Mouse (Mus musculus): Measurements from ENCODE around the gene Vmn2r110. TPM values are rescaled to one million over a fixed set of nuclear protein-coding genes. Genes with fewer than 3 reads are reported as not detected.

Vmn2r110 gene
- 0.05 TPM in 1 of 2 replicates, not detected in the other for polyA plus RNA-seq (2016; fragmentation: Nextera tagmentation; extraction: Ambion mirVana)

GRCm38 (mm10) chr17:20596323-20596722, at the start of gene Vmn2r110:
Gene Vmn2r110 (minus strand): TSS chr17:20596423.
- ATAC-seq (ENCODE audit: low FRiP score, low read depth): no peak
- Histone ChIP-seq H3K4me2 (replicated peaks) (no peak within 1 kb of the TSS), H3K9ac (no peak within 1 kb of the TSS), H3K9me3 (0 out of 2 replicates have a peak, but pooled peaks cover 1% of the 10 kb centered on the region), H3K4me1 (no peaks in the 10 kb centered on the region), H3K4me3 (no peak within 1 kb of the TSS), H3K36me3 (no peaks in the 10 kb centered on the region), H3K27ac (no peak within 1 kb of the TSS), H3K27me3 (replicated peaks) (no peaks in the 10 kb centered on the region)
- 39% methylated on average over 1 of the region's 1 CpGs for WGBS

DNA sequence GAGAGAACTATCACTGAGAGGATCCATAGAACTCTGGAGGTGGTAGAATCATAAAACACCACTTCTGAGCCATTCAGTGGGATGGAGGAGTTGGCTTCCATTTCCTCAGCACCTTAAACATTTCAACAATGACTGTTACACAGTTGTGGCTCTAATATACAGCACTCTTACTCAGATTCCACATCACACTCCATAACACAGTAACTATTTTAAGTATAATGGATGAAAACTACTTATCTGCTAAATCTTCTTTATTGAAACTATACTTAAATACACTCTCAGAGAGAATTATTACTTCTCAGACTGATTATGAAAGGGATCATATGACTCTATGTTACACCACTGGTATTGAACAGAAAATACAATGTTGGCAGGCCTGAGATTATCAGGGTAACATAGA, 28.6 kb upstream of the Vmn2r110 start, which contains the start of gene Fpr-rs3:
Gene Fpr-rs3, minus strand, starts transcription at position 101 of the 400 bp plus-strand sequence.
- Histone ChIP-seq H3K9ac (no peak within 1 kb of the TSS), H3K36me3 (no peaks in the 10 kb centered on the region), H3K27me3 (replicated peaks) (no peaks in the 10 kb centered on the region), H3K27ac (no peak within 1 kb of the TSS), H3K4me2 (replicated peaks) (no peak within 1 kb of the TSS), H3K4me1 (no peaks in the 10 kb centered on the region), H3K4me3 (no peak within 1 kb of the TSS), H3K9me3 (peaks cover 10% of the 10 kb centered on the region)
- ATAC-seq (ENCODE audit: low FRiP score, low read depth): no peak

- Histone ChIP-seq H3K9ac (no peak within 1 kb of the TSS), H3K4me1 (no peaks in the 10 kb centered on the region), H3K27ac (no peak within 1 kb of the TSS), H3K4me3 (no peak within 1 kb of the TSS), H3K9me3 (no peaks in the 10 kb centered on the region), H3K36me3 (no peaks in the 10 kb centered on the region), H3K27me3 (replicated peaks) (no peaks in the 10 kb centered on the region), H3K4me2 (replicated peaks) (no peak within 1 kb of the TSS)
- 92% methylated on average over 1 of the region's 1 CpGs for WGBS
- ATAC-seq (ENCODE audit: low FRiP score, low read depth): no peak
These were observed 31.6 kb downstream of the Vmn2r110 start, which contains the start of gene Vmn2r109 for GRCm38 (mm10) chr17:20564656-20565055. Gene Vmn2r109 (minus strand): TSS chr17:20564756.

Other genes starting within 250 kb of the Vmn2r110 start
- not detected in 2 replicates for gene Vmn1r224, start 182.3 kb downstream of the Vmn2r110 start, polyA plus RNA-seq (2016; fragmentation: Nextera tagmentation; extraction: Ambion mirVana)
- not detected in 2 replicates for gene Vmn2r108, start 115.1 kb downstream of the Vmn2r110 start, polyA plus RNA-seq (2016; fragmentation: Nextera tagmentation; extraction: Ambion mirVana)
- not detected in 2 replicates for gene Vmn1r225, start 98.3 kb downstream of the Vmn2r110 start, polyA plus RNA-seq (2016; fragmentation: Nextera tagmentation; extraction: Ambion mirVana)
- not detected in 2 replicates for gene Vmn2r109, start 31.7 kb downstream of the Vmn2r110 start, polyA plus RNA-seq (2016; fragmentation: Nextera tagmentation; extraction: Ambion mirVana)
- not detected in 2 replicates for gene Fpr-rs3, start 28.5 kb upstream of the Vmn2r110 start, polyA plus RNA-seq (2016; fragmentation: Nextera tagmentation; extraction: Ambion mirVana)
- not detected in 2 replicates for gene Vmn1r226, start 86.4 kb upstream of the Vmn2r110 start, polyA plus RNA-seq (2016; fragmentation: Nextera tagmentation; extraction: Ambion mirVana)
- not detected in 2 replicates for gene Vmn1r227, start 133.4 kb upstream of the Vmn2r110 start, polyA plus RNA-seq (2016; fragmentation: Nextera tagmentation; extraction: Ambion mirVana)
- gene Vmn1r228, start 189.7 kb upstream of the Vmn2r110 start, polyA plus RNA-seq (2016; fragmentation: Nextera tagmentation; extraction: Ambion mirVana): not detected in 2 replicates
- not detected in 2 replicates for gene Vmn1r229, start 215.1 kb upstream of the Vmn2r110 start, polyA plus RNA-seq (2016; fragmentation: Nextera tagmentation; extraction: Ambion mirVana)
- not detected in 2 replicates for gene Vmn1r230, start 244.0 kb upstream of the Vmn2r110 start, polyA plus RNA-seq (2016; fragmentation: Nextera tagmentation; extraction: Ambion mirVana)